Mouse (Mus musculus): ENCODE data around the gene Kxd1.

Gene Kxd1

DNA sequence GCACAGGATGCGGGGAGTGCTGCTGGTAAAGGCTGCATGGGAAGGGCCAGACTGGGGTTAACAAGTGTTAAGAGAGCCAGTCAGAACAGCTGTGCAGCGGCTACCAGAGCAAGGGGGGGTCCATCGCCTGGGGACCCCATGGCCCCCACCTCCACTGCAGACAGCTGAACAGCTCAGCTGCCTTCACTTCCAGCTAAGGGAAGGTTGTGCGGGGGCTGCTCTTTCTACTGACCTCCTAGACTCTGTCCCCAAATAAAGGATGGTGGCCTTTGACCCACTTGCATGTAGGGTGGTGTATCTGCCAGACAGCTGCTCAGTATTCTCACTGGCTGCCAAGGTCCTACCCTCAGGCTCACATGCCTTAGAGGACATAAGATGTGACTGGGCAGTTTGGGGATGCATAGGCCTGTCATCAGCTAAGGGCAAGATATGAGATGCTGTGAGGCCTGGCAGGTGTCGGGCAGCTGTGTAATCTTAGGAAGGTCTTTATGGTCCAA is 60.5 kb downstream of the Kxd1 start:
- no peak for DNase-seq (ENCODE audit: low spot score)

DNA sequence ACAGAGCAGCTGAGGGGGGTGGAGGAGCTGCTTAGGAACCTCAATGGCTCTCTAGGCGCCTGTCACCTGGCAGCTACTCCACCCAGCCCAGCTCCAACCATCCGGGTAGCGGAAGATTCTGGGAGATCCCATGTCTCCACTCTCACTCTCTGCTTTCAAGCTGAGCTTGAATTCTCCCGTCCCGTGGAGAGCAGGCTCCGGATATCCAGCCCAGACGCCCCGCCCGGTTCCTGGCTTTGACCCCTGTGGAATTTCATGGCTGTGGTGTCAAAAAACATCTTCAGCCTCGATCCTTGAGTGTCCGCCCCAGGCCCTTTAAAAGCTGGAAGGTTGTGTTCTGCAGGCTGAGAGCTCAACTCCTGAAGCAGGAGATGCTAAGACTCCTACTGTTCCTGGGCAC is 61.0 kb downstream of the Kxd1 start:
- no peak for DNase-seq (ENCODE audit: low spot score)

DNA sequence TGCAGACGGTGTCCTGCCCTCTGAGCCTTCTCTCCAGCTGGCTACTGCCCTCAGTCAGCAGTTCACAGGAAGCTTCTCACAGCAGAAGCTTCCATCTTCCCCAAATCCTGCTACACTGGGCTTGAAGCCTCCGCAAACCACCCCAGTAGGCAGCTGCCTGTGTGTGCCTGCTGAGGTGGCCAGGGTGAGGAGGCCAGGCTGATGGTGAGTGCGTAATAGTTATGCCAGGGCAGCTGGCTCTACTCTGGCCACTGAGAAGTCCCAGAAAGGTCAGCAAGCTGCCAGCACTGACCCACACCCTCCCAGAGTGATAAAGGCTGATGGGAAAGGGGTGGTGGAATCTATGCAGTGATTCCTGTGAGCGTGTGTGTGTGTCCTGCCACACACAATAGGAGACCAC is 61.5 kb downstream of the Kxd1 start:
- no peak for DNase-seq (ENCODE audit: low spot score)

DNA sequence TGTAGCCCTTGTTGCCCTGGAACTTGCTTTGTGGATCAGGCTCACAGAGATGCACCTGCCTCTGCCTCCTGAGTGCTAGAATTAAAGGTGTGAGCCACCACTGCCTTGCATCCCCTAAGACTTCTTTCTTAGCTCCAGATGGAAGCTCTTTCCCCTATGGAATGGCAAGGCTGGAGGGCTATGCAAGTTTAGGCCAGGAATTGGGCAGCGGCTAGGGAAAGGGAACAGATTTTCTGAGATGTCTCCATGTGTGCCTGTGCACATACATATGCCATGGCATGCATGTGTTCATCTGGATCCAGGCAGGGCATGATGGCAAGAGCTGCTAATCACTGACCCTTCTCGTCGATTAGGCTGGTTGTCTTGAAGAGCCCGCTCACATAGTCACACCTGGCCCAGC is 62.1 kb downstream of the Kxd1 start:
- no peak for DNase-seq (ENCODE audit: low spot score)

DNA sequence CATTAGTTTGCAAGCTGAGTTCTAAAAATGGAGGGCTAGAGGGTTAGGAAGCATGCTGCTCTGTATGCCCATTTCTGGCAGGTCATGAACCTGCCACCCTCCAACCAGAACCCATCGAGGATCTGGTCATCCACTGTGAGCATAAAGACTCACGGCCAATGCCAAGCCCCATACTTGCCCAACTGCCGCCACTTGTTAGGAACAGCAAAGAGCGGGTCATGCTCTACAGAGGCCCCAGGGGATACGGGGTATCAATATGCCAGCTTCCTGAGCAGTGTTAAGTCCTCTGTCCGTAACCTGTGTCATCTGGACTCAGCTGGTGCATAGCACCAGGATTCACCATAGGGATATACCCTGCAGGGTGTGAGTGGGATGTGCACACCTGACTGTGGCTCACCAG is 63.6 kb downstream of the Kxd1 start:
- no peak for DNase-seq (ENCODE audit: low spot score)

DNA sequence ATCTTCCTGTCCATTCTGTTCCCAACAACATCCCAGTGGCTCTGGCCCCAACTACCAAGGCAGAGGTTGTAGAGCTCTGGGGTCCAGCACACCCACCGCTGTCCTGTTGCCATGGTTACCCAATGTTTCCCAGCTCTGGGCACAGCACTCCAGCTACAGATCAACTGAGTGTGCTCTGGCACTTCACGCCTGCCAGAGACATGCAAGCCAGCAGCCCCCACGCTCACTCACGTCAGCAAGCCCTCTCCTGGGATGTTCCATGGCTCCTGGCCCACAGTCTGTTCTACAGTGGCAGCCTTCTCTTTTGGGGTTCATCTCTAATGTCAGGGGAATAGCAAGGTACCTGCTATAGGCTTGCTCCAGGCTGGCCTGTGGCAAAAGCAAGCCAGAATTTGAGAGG is 64.5 kb downstream of the Kxd1 start:
- DNase-seq (ENCODE audit: low spot score), result no peak

DNA sequence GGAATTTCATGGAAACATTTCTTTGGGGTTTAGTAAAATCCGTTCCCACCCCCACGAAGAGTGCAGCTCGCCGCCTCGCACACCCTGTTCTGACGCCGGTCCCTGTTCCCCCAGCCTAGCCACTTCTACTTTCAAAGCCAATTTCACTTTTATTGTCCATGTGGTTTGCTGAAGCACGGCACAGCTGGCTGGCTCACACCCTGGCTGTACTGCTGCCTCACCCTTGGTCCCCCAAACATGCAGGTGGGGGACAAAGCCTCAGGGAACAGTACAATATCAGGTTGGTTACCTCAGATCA is 65.3 kb downstream of the Kxd1 start:
- DNase-seq (ENCODE audit: low spot score), result no peak

DNA sequence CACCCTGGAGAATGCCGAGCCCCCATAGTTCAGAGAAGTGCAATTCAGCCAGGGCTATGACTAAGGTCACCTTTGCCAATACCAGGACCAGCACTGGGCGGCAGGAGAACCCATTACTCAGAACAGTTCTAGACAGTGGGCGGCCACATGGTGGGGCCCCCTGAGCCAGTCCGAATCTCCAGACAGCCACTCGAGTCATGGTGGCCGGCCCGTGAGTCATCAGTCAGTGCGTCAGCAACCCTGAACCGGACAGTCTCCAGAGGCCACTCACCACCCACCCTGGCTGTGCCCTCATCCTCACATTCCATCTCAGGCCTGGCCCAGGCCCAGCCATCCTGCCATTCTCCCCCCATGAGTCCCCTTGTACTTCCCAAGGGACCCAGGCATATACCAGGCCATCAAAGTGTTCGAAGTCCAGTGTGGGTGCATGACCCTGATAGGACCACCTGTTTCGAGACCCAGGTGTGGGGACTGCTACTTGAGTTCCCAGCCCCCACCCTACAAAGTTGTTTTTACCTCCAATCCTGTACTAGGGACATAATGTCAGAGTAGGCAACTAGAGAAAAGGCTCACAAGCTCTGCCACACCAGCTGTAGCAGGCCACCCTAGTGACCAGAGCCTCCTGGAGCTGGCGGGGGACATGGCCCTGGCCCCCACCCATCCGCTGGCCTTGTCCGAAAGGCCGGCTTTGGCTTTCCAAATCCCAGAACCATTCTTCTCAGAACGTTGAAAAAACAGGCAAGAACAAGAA is 65.8 kb downstream of the Kxd1 start:
- DNase-seq (ENCODE audit: low spot score), result no peak

DNA sequence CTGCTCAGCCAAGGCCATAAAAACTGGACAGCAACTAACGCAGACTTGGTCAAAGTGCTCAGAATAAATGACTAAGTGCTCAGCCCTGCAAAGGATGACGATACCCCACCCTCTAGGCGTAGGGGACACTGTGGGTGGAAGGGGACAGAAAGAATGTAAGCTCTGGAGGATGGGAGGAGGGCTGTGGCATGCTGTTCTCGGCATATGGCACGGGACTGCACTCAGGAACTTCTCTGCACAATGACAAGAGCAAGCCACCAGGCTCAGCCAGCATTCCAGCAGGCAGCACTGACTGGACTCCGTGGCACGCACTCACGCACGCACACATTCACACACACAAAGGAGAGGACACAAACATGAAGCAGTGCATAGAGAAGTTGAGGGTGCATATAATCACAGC is 67.2 kb downstream of the Kxd1 start:
- DNase-seq (ENCODE audit: low spot score), result no peak

DNA sequence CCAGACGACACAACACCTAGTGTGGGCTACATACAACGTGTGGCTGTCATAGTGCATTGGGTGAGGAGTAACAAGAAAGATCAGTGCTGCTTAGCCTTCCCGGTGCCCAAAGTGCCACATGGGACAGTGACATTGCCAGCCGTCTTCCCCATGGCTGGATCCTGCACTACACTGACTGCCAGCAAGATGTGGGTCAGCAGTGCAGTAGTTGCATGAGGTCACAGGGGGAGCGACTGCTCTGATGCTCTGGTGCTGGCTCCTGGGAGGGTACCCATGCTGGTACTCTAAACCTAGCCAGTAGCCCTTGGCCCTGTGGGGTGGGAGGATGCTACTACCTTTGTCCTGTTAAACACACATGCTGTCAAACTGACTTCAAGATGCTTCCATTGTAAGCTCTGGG is 67.6 kb downstream of the Kxd1 start:
- no peak for DNase-seq (ENCODE audit: low spot score)

DNA sequence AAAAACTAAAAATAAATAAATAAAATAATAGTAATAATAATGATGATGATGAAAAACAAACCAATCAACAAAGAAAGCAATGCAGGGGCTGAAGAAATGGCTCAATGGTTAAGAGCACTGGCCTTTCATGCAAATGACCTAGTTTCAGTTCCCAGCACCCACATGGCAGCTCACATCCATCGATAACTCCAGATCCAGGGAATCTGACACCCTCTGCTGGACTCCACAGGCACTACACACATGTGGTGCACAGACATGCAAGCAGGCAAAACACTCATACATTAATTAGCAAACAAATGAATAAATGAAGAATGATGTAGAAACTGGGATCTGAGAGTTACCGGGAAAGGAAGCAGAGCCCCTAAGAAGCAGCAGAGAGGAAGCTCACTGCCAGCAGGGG is 68.1 kb downstream of the Kxd1 start:
- DNase-seq (ENCODE audit: low spot score), result no peak

DNA sequence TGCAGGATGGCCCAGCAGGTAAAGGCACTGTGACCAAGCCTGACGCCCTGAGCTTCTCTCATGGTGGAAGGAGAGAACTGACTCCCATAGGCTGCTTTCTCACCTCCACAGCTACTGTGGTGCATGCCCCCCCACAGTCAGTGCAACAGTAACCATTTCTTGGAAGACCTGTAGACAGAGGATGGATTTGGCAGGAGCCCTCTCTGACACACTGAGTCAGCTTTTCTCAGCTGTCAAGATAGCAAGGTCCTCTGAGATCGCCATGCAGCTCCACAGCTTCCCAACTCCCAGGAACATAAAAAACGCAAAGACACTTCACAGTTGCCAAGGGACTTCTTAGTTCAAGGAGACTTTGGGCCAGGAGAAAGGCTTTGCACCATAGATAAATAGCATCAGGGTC is 69.3 kb downstream of the Kxd1 start:
- no peak for DNase-seq (ENCODE audit: low spot score)
